Comparison of ENCODE assay signal across 25 mouse cellular contexts in the genomic region with DNA sequence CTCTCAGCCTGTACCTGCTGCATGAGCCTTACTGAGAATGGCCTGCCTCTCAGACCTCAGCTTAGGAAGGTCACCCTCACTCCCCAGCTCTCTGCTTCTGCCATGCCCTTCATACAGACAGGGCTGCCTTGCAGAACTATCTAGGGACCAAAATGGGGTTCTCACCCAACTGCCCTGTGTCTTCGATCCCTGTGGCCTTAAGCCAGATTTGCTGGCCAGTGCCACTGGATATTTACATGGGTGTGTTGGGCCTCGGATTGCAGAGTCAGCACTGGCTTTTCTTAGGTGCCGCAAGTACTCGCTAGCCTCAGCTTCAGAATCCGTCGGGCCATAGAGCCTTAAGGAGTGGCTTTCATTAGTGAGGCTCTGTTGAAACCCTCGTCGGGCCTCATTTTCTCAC. TPM values are rescaled to one million over a fixed set of nuclear protein-coding genes. Genes with fewer than 3 reads are reported as not detected.
DNase-seq lines count a peak whose midpoint lies in the region; ATAC-seq and TF ChIP-seq lines count a peak whose summit lies in the region.
"Had no signal": no experiment of that assay in that cellular context is flagged by ENCODE, and none has a peak within 500 bp of the region (broad histone marks: within the 10 kb centered on the region; RNA-seq: fewer than 3 reads in every experiment).

No protein-coding gene starts in this region.

- peaks cover 90% of the 10 kb centered on the region for H3K36me3 ChIP-seq in heart, embryonic 13.5 days
- no peaks in the 10 kb centered on the region for H3K36me3 ChIP-seq in liver, adult 2 months (ENCODE audit: control insufficient read depth, insufficient read depth, low read length)
- H3K36me3 ChIP-seq in liver, embryonic 11.5 days (ENCODE audit: control insufficient read depth, insufficient read depth, low read length) = peaks cover 6% of the 10 kb centered on the region

- 83% methylated on average over 8 of the region's 8 CpGs for WGBS in heart, embryonic 13.5 days
- WGBS in liver, adult 2 months = 84% methylated on average over 8 of the region's 8 CpGs
- 88% methylated on average over 8 of the region's 8 CpGs for WGBS in liver, embryonic 11.5 days

- H3K27me3 ChIP-seq in heart, embryonic 13.5 days (replicated peaks) = no peaks in the 10 kb centered on the region
- H3K27me3 ChIP-seq in liver, adult 2 months (ENCODE audit: control insufficient read depth, insufficient read depth, low read length) = no peaks in the 10 kb centered on the region
- H3K27me3 ChIP-seq in liver, embryonic 11.5 days (replicated peaks; ENCODE audit: control insufficient read depth, insufficient read depth, low read length) = no peaks in the 10 kb centered on the region
- H3K27me3 ChIP-seq: embryonic facial prominence, embryonic 13.5 days; embryonic facial prominence, embryonic 15.5 days; forebrain, embryonic 12.5 days had no signal

- H3K27ac ChIP-seq in heart, embryonic 13.5 days (replicated peaks) = no peak overlapping the region
- no peak overlapping the region for H3K27ac ChIP-seq in liver, adult 2 months (replicated peaks; ENCODE audit: insufficient read depth, low read depth, low read length)
- no peak overlapping the region for H3K27ac ChIP-seq in liver, embryonic 11.5 days (ENCODE audit: low read depth, low read length)
- peak overlapping the region; percentile 31; the same call in 1 of the 2 replicates for H3K27ac ChIP-seq in brown adipose tissue, adult 24 weeks (replicated peaks; ENCODE audit: low read depth, low read length)
- H3K27ac ChIP-seq: embryonic facial prominence, embryonic 13.5 days; embryonic facial prominence, embryonic 15.5 days; forebrain, embryonic 10.5 days; forebrain, embryonic 12.5 days had no signal

- H3K4me2 ChIP-seq in heart, embryonic 13.5 days = no peak overlapping the region
- no peak overlapping the region for H3K4me2 ChIP-seq in liver, embryonic 11.5 days
- H3K4me2 ChIP-seq: embryonic facial prominence, embryonic 13.5 days; embryonic facial prominence, embryonic 15.5 days; forebrain, embryonic 12.5 days had no signal

- 0 out of 2 replicates have a peak overlapping the region, but pooled peaks have one; percentile 12 for H3K9ac ChIP-seq in heart, embryonic 13.5 days
- H3K9ac ChIP-seq in liver, adult 2 months (ENCODE audit: low read depth, low read length) = no peak overlapping the region
- no peak overlapping the region for H3K9ac ChIP-seq in liver, embryonic 11.5 days (ENCODE audit: low read depth, low read length)
- H3K9ac ChIP-seq: embryonic facial prominence, embryonic 13.5 days; embryonic facial prominence, embryonic 15.5 days; forebrain, embryonic 12.5 days had no signal

- no peak for TF ChIP-seq POLR2A in liver, adult 2 months (IDR thresholded peaks at IDR 0.05; ENCODE audit: extremely low read depth, insufficient read depth, low read length)

- no peaks in the 10 kb centered on the region for H3K9me3 ChIP-seq in heart, embryonic 13.5 days
- H3K9me3 ChIP-seq in liver, embryonic 11.5 days (ENCODE audit: control insufficient read depth, low read length) = no peaks in the 10 kb centered on the region
- H3K9me3 ChIP-seq: embryonic facial prominence, embryonic 13.5 days; embryonic facial prominence, embryonic 15.5 days; forebrain, embryonic 10.5 days; forebrain, embryonic 12.5 days had no signal

- no peak for ATAC-seq in heart, embryonic 13.5 days (ENCODE audit: extremely low read depth, insufficient number of reproducible peaks, low FRiP score, low TSS enrichment)
- no peak for ATAC-seq in liver, embryonic 11.5 days (replicated peaks; ENCODE audit: low FRiP score)
- ATAC-seq: forebrain, embryonic 14.5 days; forebrain, embryonic 16.5 days had no signal

- H3K4me3 ChIP-seq in heart, embryonic 13.5 days = no peak overlapping the region
- no peak overlapping the region for H3K4me3 ChIP-seq in liver, adult 2 months (ENCODE audit: insufficient read depth, low read depth, low read length)
- H3K4me3 ChIP-seq in liver, embryonic 11.5 days (ENCODE audit: low read depth, low read length) = no peak overlapping the region
- H3K4me3 ChIP-seq in brown adipose tissue, adult 24 weeks (ENCODE audit: insufficient read depth, low read depth, low read length) = no peak overlapping the region
- H3K4me3 ChIP-seq: embryonic facial prominence, embryonic 13.5 days; embryonic facial prominence, embryonic 15.5 days; erythroblast, embryonic 14.5 days; forebrain, embryonic 10.5 days; forebrain, embryonic 12.5 days had no signal

- H3K79me2 ChIP-seq in liver, adult 2 months (ENCODE audit: control insufficient read depth, insufficient read depth, low read length) = no peaks in the 10 kb centered on the region

- intact Hi-C loops in heart, postnatal 25 days (cut with DNase I) = no loop called here

- H3K4me1 ChIP-seq in heart, embryonic 13.5 days = peaks cover 4% of the 10 kb centered on the region; the same call in 1 of the 2 replicates
- peaks cover 1% of the 10 kb centered on the region for H3K4me1 ChIP-seq in liver, adult 2 months (ENCODE audit: control insufficient read depth, insufficient read depth, low read length)
- no peaks in the 10 kb centered on the region for H3K4me1 ChIP-seq in liver, embryonic 11.5 days (replicated peaks; ENCODE audit: control insufficient read depth, insufficient read depth, low read length)
- H3K4me1 ChIP-seq in brown adipose tissue, adult 24 weeks (ENCODE audit: control insufficient read depth, insufficient read depth, insufficient read length, low read length) = peaks cover 40% of the 10 kb centered on the region
- H3K4me1 ChIP-seq: embryonic facial prominence, embryonic 15.5 days; forebrain, embryonic 10.5 days; forebrain, embryonic 12.5 days had no signal

- no peak for TF ChIP-seq CTCF in liver, adult 2 months (IDR thresholded peaks at IDR 0.05; ENCODE audit: low read depth, low read length)

- peak; percentile 47 for DNase-seq in adrenal gland, postnatal 10 days
- DNase-seq in adrenal gland, adult 2 months = no peak
- no peak for DNase-seq in heart, postnatal 25 days (ENCODE audit: low spot score)
- peak; percentile 42 for DNase-seq in liver, adult 2 months (ENCODE audit: extremely low read depth, low read depth, low spot score)
- DNase-seq in liver, embryonic 11.5 days (ENCODE audit: low spot score) = no peak
- DNase-seq in right cerebral cortex, adult 2 months (ENCODE audit: low spot score in 2 of 2) = no peak
- DNase-seq: B cell, adult 2 months; cerebellum, adult 11 months; cerebellum, adult 18-20 months; cerebellum, adult 8-10 months; cerebellum, adult 9-11 months; cerebellum, postnatal 14 days; cerebellum, postnatal 36 days; embryo, embryonic 11 days had no signal

RNA-seq across cellular contexts. Expression of a gene that starts 21.3 kb away (rescaled TPM):
- total RNA-seq in adrenal gland, postnatal 10 days (2021) = not detected
- under 1 TPM in 1 of 2 experiments, not detected in 1; 0.17 TPM for total RNA-seq in adrenal gland, adult 2 months (2021)
- 0.10 and 0.27 TPM in 2 replicates for polyA plus RNA-seq in adrenal gland, adult 2 months (2012; rRNA removed)
- polyA plus RNA-seq in heart, embryonic 13.5 days (2015; fragmentation: Nextera tagmentation; extraction: Ambion mirVana) = 0.41 and 1.3 TPM in 2 replicates
- under 1 TPM; 0.56 to 0.62 TPM for total RNA-seq in heart, postnatal 25 days (2021)
- total RNA-seq in liver, adult 2 months (2014; rRNA removed) = 0.07 and 0.65 TPM in 2 replicates
- polyA plus RNA-seq in liver, adult 2 months (2012; rRNA removed) = 0.11 and 0.29 TPM in 2 replicates
- polyA plus RNA-seq in liver, embryonic 11.5 days (2014; fragmentation: Nextera tagmentation; extraction: Ambion mirVana) = 0.33 and 0.48 TPM in 2 replicates
- polyA plus RNA-seq in brown adipose tissue, adult 24 weeks (2012; ENCODE audit: insufficient read depth, insufficient read length, missing spikeins) = not detected in 2 replicates
- total RNA-seq: common myeloid progenitor, adult 5-6 weeks; MEL had no signal
- polyA plus RNA-seq: erythroblast, embryonic 14.5 days had no signal

Comparison
In these comparisons a context has a peak if more than half of its experiments do, and no peak if none do; other contexts are left out.
1. DNase-seq: peak in adrenal gland, postnatal 10 days (single experiment) and liver, adult 2 months (single experiment); none in adrenal gland, adult 2 months (single experiment), heart, postnatal 25 days (single experiment), liver, embryonic 11.5 days (single experiment) and right cerebral cortex, adult 2 months (0 of 2).